Mouse (Mus musculus) stomach, embryonic 14.5 days (tissue): Measurements from ENCODE around the gene Hdac11. TPM values are rescaled to one million over a fixed set of nuclear protein-coding genes. Genes with fewer than 3 reads are reported as not detected.
"Not testable (repeated sequence)": the region's sequence is repeated elsewhere in the genome, so short reads cannot be mapped to it uniquely, and the experiment has no call there.

Source experiments
- ATAC-seq: fragments of 200-750 bp; cut with Nextera tagmentation; 2 replicates; pipeline ENCODE4 v1.8.0; 2017; ENCODE audit warnings: low read depth, moderate TSS enrichment; ENCODE audit not compliant: insufficient number of reproducible peaks, insufficient read depth, low FRiP score
- H3K27ac ChIP-seq: fragments of 300-500 bp; sonication (generic); 2 replicates; pipeline ENCODE4 v1.5.1; 2014; ENCODE audit warnings: mild to moderate bottlenecking, low read length, moderate library complexity, mixed read lengths
- H3K27me3 ChIP-seq: fragments of 300-500 bp; sonication (generic); 2 replicates; pipeline ENCODE4 v1.6.1; 2014; ENCODE audit warnings: low read length, control low read depth, mixed read lengths; ENCODE audit not compliant: control insufficient read depth, insufficient read depth
- H3K36me3 ChIP-seq: fragments of 300-500 bp; sonication (generic); 2 replicates; pipeline ENCODE4 v1.6.1; 2014; ENCODE audit warnings: mild to moderate bottlenecking, control low read depth, low read length, moderate library complexity, mixed read lengths; ENCODE audit not compliant: control insufficient read depth, insufficient read depth
- H3K4me1 ChIP-seq: fragments of 300-500 bp; sonication (generic); 2 replicates; pipeline ENCODE4 v1.6.1; 2014; ENCODE audit warnings: low read length, control low read depth, mixed read lengths; ENCODE audit not compliant: control insufficient read depth, insufficient read depth
- H3K4me2 ChIP-seq: fragments of 300-500 bp; sonication (generic); replicated peaks from 2 replicates; pipeline ENCODE4 v1.6.1; 2014; ENCODE audit warnings: low read depth, low read length, control low read depth
- H3K4me3 ChIP-seq: fragments of 300-500 bp; sonication (generic); 2 replicates; pipeline ENCODE4 v1.5.1; 2014; ENCODE audit warnings: low read depth, low read length, control low read depth
- H3K9ac ChIP-seq: fragments of 300-500 bp; sonication (generic); replicated peaks from 2 replicates; pipeline ENCODE4 v1.6.1; 2014; ENCODE audit warnings: low read depth, mild to moderate bottlenecking, control low read depth, low read length, moderate library complexity, mixed read lengths
- H3K9me3 ChIP-seq: fragments of 300-500 bp; sonication (generic); 2 replicates; pipeline ENCODE4 v1.6.1; 2016; ENCODE audit warnings: low read depth, low read length, control low read depth; ENCODE audit not compliant: control insufficient read depth
- WGBS: fragments of 180-500 bp; shearing (Covaris S2); extraction: QIAGEN DNeasy Blood & Tissue Kit; methylation state at CpG from one replicate; pipeline ENCODE4 v1.1.7; 2014; 5-methylcytosine and 5-hydroxymethylcytosine counted together
- polyA plus RNA-seq: library from polyadenylated mRNA; unstranded; fragments of >200 nt; fragmentation: Nextera tagmentation; extraction: Ambion mirVana; gene quantifications from 2 replicates; pipeline ENCODE4 v1.2.1, GENCODE M21; 2014

Gene Hdac11
- polyA plus RNA-seq, 1 experiment from 2014 or later, result 9.5 TPM

GRCm38 (mm10) chr6:91207491-91207890 is 51.0 kb downstream of the Hdac11 start:
- no peak overlapping the region for H3K9ac ChIP-seq
- 62% methylated on average over 3 of the region's 3 CpGs for WGBS
- peaks cover 11% of the 10 kb centered on the region; the same call in 1 of the 2 replicates for H3K4me1 ChIP-seq
- H3K36me3 ChIP-seq, result no peaks in the 10 kb centered on the region
- H3K27ac ChIP-seq, result no peak overlapping the region
- no peaks in the 10 kb centered on the region for H3K27me3 ChIP-seq
- H3K9me3 ChIP-seq, result no peaks in the 10 kb centered on the region
- H3K4me2 ChIP-seq, result no peak overlapping the region
- no peak for ATAC-seq
- no peak overlapping the region for H3K4me3 ChIP-seq

DNA sequence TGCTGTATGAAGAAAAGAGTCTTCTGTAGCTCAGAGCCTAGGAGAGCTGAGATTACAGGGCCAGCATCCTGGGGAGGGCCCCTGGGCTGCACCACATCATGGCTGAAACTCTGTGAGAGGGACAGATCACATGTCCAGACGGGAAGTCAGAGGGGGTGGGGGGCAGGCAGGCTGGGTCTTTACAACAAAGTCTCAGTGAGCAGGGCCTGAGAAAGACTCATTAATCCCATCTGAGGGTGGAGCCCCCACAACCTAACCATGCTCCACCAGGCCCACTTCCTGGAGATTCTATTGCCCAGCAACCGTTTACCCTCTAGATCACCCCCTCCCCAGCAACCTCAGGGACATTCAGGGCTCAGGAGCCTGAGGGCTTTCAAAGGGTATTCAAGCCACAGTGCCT is 53.3 kb downstream of the Hdac11 start:
- Histone ChIP-seq H3K36me3 (no peaks in the 10 kb centered on the region), H3K27ac (peak overlapping the region; percentile 39; the same call in 1 of the 2 replicates), H3K9ac (no peak overlapping the region), H3K4me3 (no peak overlapping the region), H3K4me1 (peaks cover 16% of the 10 kb centered on the region; the same call in 1 of the 2 replicates), H3K27me3 (no peaks in the 10 kb centered on the region), H3K4me2 (no peak overlapping the region), H3K9me3 (no peaks in the 10 kb centered on the region)
- no peak for ATAC-seq
- WGBS, result 20% methylated on average over 2 of the region's 2 CpGs

GRCm38 (mm10) chr6:91210852-91211251 is 54.4 kb downstream of the Hdac11 start:
- no peak overlapping the region for H3K9ac ChIP-seq
- no peak overlapping the region for H3K4me3 ChIP-seq
- no peak overlapping the region for H3K4me2 ChIP-seq
- no peaks in the 10 kb centered on the region for H3K27me3 ChIP-seq
- no peak overlapping the region for H3K27ac ChIP-seq
- WGBS, result 39% methylated on average over 3 of the region's 3 CpGs
- H3K4me1 ChIP-seq, result peaks cover 16% of the 10 kb centered on the region; the same call in 1 of the 2 replicates
- H3K9me3 ChIP-seq, result no peaks in the 10 kb centered on the region
- H3K36me3 ChIP-seq, result no peaks in the 10 kb centered on the region
- ATAC-seq, result no peak

DNA sequence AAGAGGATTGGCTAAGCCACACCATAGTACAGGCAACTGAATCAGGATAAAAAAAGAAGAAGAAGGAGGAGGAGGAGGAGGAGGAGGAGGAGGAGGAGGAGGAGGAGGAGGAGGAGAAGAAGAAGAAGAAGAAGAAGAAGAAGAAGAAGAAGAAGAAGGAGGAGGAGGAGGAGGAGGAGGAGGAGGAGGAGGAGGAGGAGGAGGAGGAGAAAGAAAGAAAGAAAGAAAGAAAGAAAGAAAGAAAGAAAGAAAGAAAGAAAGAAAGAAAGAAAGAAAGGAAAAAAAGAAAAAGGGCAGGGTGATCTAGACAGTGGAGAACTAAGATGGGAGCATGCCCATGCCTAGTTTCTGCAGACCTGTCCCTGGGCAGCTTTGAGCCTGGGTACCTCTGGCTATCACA is 55.7 kb downstream of the Hdac11 start, which contains the start of gene Fbln2:
Gene Fbln2, plus strand, starts transcription at position 301 of the 400 bp plus-strand sequence.
- H3K4me1 ChIP-seq, result peaks cover 16% of the 10 kb centered on the region; the same call in 1 of the 2 replicates
- H3K4me3 ChIP-seq, result peak within 1 kb of the TSS; percentile 30
- not testable (repeated sequence) for H3K9me3 ChIP-seq, H3K27ac ChIP-seq, H3K27me3 ChIP-seq, ATAC-seq, H3K36me3 ChIP-seq
- H3K4me2 ChIP-seq, result peak within 1 kb of the TSS; percentile 47
- H3K9ac ChIP-seq, result peak within 1 kb of the TSS; percentile 18; the same call in 1 of the 2 replicates

- Histone ChIP-seq H3K9ac (peak overlapping the region; percentile 18; the same call in 1 of the 2 replicates), H3K9me3 (no peaks in the 10 kb centered on the region)
- under 1% methylated on average over 29 of the region's 29 CpGs for WGBS
Observed at GRCm38 (mm10) chr6:91212571-91212970, 56.1 kb downstream of the Hdac11 start.

GRCm38 (mm10) chr6:91213287-91214218 is 57.1 kb downstream of the Hdac11 start:
- H3K9ac ChIP-seq, result no peak overlapping the region
- H3K27ac ChIP-seq, result no peak overlapping the region

More at GRCm38 (mm10) chr6:91212571-91212970, 56.1 kb downstream of the Hdac11 start:
- Histone ChIP-seq H3K27ac (no peak overlapping the region), H3K4me3 (peak overlapping the region; percentile 30), H3K4me1 (peaks cover 16% of the 10 kb centered on the region; the same call in 1 of the 2 replicates), H3K27me3 (no peaks in the 10 kb centered on the region), H3K36me3 (no peaks in the 10 kb centered on the region), H3K4me2 (peak overlapping the region; percentile 47)
- ATAC-seq, result peak; percentile 69

DNA sequence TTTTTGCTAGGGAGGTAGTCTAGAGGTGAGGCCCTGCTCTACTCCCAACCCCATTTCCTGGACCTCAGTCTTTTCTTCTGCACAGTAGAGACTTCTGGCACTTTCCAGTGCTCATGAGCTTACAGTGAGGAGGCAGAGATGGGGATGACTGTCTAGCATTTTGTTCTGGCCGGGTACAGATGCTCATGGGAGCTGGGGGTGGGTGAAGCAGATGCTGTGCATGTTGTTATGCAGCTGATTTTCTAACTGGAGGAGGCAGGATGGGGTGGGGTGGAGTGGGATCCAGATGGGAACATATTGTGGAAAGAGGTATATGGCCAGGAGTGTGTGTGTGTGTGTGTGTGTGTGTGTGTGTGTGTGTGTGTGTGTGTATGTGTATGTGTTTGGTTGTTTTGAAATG is 59.0 kb downstream of the Hdac11 start:
- 64% methylated on average over 1 of the region's 1 CpGs for WGBS
- Histone ChIP-seq H3K4me1 (peaks cover 6% of the 10 kb centered on the region; the same call in 1 of the 2 replicates), H3K4me3 (no peak overlapping the region)

More at GRCm38 (mm10) chr6:91213287-91214218, 57.1 kb downstream of the Hdac11 start:
- H3K9me3 ChIP-seq, result no peaks in the 10 kb centered on the region
- H3K4me3 ChIP-seq, result peak overlapping the region; percentile 30; the same call in 1 of the 2 replicates
- no peak for ATAC-seq
- WGBS, result 60% methylated on average over 21 of the region's 21 CpGs
- peaks cover 16% of the 10 kb centered on the region; the same call in 1 of the 2 replicates for H3K4me1 ChIP-seq
- no peaks in the 10 kb centered on the region for H3K27me3 ChIP-seq
- no peaks in the 10 kb centered on the region for H3K36me3 ChIP-seq
- H3K4me2 ChIP-seq, result peak overlapping the region; percentile 47

GRCm38 (mm10) chr6:91218445-91218844 is 62.0 kb downstream of the Hdac11 start:
- ATAC-seq, result no peak
- Histone ChIP-seq H3K27me3 (no peaks in the 10 kb centered on the region), H3K4me2 (no peak overlapping the region), H3K36me3 (no peaks in the 10 kb centered on the region), H3K9ac (no peak overlapping the region), H3K27ac (no peak overlapping the region), H3K4me3 (no peak overlapping the region), H3K9me3 (no peaks in the 10 kb centered on the region), H3K4me1 (no peaks in the 10 kb centered on the region)
- 59% methylated on average over 9 of the region's 9 CpGs for WGBS

More for the DNA sequence above, 59.0 kb downstream of the Hdac11 start:
- Histone ChIP-seq H3K27ac (no peak overlapping the region), H3K9me3 (no peaks in the 10 kb centered on the region), H3K9ac (no peak overlapping the region), H3K4me2 (no peak overlapping the region), H3K36me3 (no peaks in the 10 kb centered on the region), H3K27me3 (no peaks in the 10 kb centered on the region)
- ATAC-seq, result no peak
